Mouse (Mus musculus): ENCODE data around the gene Trim39. TPM values are rescaled to one million over a fixed set of nuclear protein-coding genes. Genes with fewer than 3 reads are reported as not detected.

Gene Trim39
- 42.3 and 44.5 TPM in 2 replicates for polyA plus RNA-seq (2012; rRNA removed)

GRCm38 (mm10) chr17:36271586-36272256, at the start of gene Trim39:
Gene Trim39 (minus strand): TSS chr17:36272247.

GRCm38 (mm10) chr17:36286390-36286789, 14.3 kb upstream of the Trim39 start, which contains the start of gene H2-M10.2:
Gene H2-M10.2 (minus strand): TSS chr17:36286490.

GRCm38 (mm10) chr17:36257969-36258368, 14.1 kb downstream of the Trim39 start, which contains the start of gene Rpp21:
Gene Rpp21 (minus strand): TSS chr17:36258069.

Other genes starting within 250 kb of the Trim39 start
- 8.9 and 9.5 TPM in 2 replicates for gene H2-T23, start 239.4 kb downstream of the Trim39 start, polyA plus RNA-seq (2012; rRNA removed)
- gene H2-T22, start 229.5 kb downstream of the Trim39 start, polyA plus RNA-seq (2012; rRNA removed), result 8.2 and 8.8 TPM in 2 replicates
- gene Gm6034, start 229.3 kb downstream of the Trim39 start, polyA plus RNA-seq (2012; rRNA removed), result not detected in 2 replicates
- gene Gm11127, start 213.9 kb downstream of the Trim39 start, polyA plus RNA-seq (2012; rRNA removed), result 0.04 TPM in 1 of 2 replicates, not detected in the other
- gene Gm19684, start 150.6 kb downstream of the Trim39 start, polyA plus RNA-seq (2012; rRNA removed), result not detected in 2 replicates
- not detected in 2 replicates for gene Gm7030, start 142.8 kb downstream of the Trim39 start, polyA plus RNA-seq (2012; rRNA removed)
- not detected in 2 replicates for gene Gm8909, start 103.7 kb downstream of the Trim39 start, polyA plus RNA-seq (2012; rRNA removed)
- gene H2-T3, start 82.0 kb downstream of the Trim39 start, polyA plus RNA-seq (2012; rRNA removed), result not detected in 2 replicates
- gene Rpp21, start 14.2 kb downstream of the Trim39 start, polyA plus RNA-seq (2012; rRNA removed), result 103 and 109 TPM in 2 replicates
- gene H2-M10.2, start 14.2 kb upstream of the Trim39 start, polyA plus RNA-seq (2012; rRNA removed), result not detected in 2 replicates
- gene H2-M10.1, start 53.9 kb upstream of the Trim39 start, polyA plus RNA-seq (2012; rRNA removed), result not detected in 2 replicates
- gene H2-M10.3, start 96.2 kb upstream of the Trim39 start, polyA plus RNA-seq (2012; rRNA removed), result not detected in 2 replicates
- gene H2-M10.4, start 190.1 kb upstream of the Trim39 start, polyA plus RNA-seq (2012; rRNA removed), result not detected in 2 replicates